Mouse (Mus musculus) heart, adult 2 months (tissue): ENCODE measurements at regions not wholly inside any gene's neighbourhood (a gene's known extent, or its start where the extent isn't known, plus 50 kb on each side); places are given as distances from the start of the nearest gene placed in this dataset.

Experiments
- CTCF ChIP-seq: fragments of 200-600 bp; IDR thresholded peaks from 2 replicates; pipeline ENCODE4 v1.8.1; 2022; ENCODE audit warnings: antibody characterized with exemption, mild to moderate bottlenecking, moderate library complexity
- POLR2A ChIP-seq: fragments of 200-500 bp; IDR thresholded peaks from 2 replicates; pipeline ENCODE4 v1.6.1; 2011; ENCODE audit warnings: mild to moderate bottlenecking, low read depth, low read length, control low read depth; ENCODE audit not compliant: insufficient read depth

GRCm38 (mm10) chr5:85753109-85753508 is 312.3 kb downstream of the Cenpc1 start:
- no peak for TF ChIP-seq CTCF
- TF ChIP-seq POLR2A, result no peak
